Mouse (Mus musculus): ENCODE data around the gene Arhgef12. TPM values are rescaled to one million over a fixed set of nuclear protein-coding genes. Genes with fewer than 3 reads are reported as not detected.

Arhgef12 gene
- polyA plus RNA-seq, 1 experiment = 7.1 TPM

- 44% methylated on average over 1 of the region's 1 CpGs for WGBS
These were observed 158.7 kb downstream of the Arhgef12 start for GRCm38 (mm10) chr9:42948381-42948780.

GRCm38 (mm10) chr9:42945174-42945573 is 161.9 kb downstream of the Arhgef12 start:
- 20% methylated on average over 7 of the region's 7 CpGs for whole genome bisulfite sequencing
- Histone ChIP-seq H3K4me3 (ENCODE audit: control insufficient read depth, insufficient read depth, low read length) (no peak overlapping the region), H3K27ac (ENCODE audit: control insufficient read depth, insufficient read depth, low read length) (no peak overlapping the region), H3K36me3 (ENCODE audit: control insufficient read depth, insufficient read depth, low read length) (no peaks in the 10 kb centered on the region), H3K27me3 (ENCODE audit: control insufficient read depth, insufficient read depth, low read length) (peaks cover 6% of the 10 kb centered on the region; the same call in 1 of the 2 replicates), H3K4me1 (replicated peaks; ENCODE audit: control insufficient read depth, insufficient read depth, low read length) (peaks cover 7% of the 10 kb centered on the region; the same call in 1 of the 2 replicates)
- no peak for DNase-seq
- TF ChIP-seq POLR2A (IDR thresholded peaks at IDR 0.05; ENCODE audit: control insufficient read depth, extremely low read depth, insufficient read depth, low read length, poor library complexity) = no peak
- no peak for TF ChIP-seq CTCF (IDR thresholded peaks at IDR 0.05; ENCODE audit: borderline replicate concordance, control insufficient read depth, extremely low read depth, insufficient read depth, low read length, poor library complexity)

More at GRCm38 (mm10) chr9:42948381-42948780, 158.7 kb downstream of the Arhgef12 start:
- DNase-seq = no peak
- TF ChIP-seq CTCF (IDR thresholded peaks at IDR 0.05; ENCODE audit: borderline replicate concordance, control insufficient read depth, extremely low read depth, insufficient read depth, low read length, poor library complexity) (no peak), POLR2A (IDR thresholded peaks at IDR 0.05; ENCODE audit: control insufficient read depth, extremely low read depth, insufficient read depth, low read length, poor library complexity) (no peak)
- Histone ChIP-seq H3K4me3 (ENCODE audit: control insufficient read depth, insufficient read depth, low read length) (no peak overlapping the region), H3K4me1 (replicated peaks; ENCODE audit: control insufficient read depth, insufficient read depth, low read length) (peaks cover 7% of the 10 kb centered on the region; the same call in 1 of the 2 replicates), H3K36me3 (ENCODE audit: control insufficient read depth, insufficient read depth, low read length) (no peaks in the 10 kb centered on the region), H3K27ac (ENCODE audit: control insufficient read depth, insufficient read depth, low read length) (no peak overlapping the region), H3K27me3 (ENCODE audit: control insufficient read depth, insufficient read depth, low read length) (peaks cover 6% of the 10 kb centered on the region; the same call in 1 of the 2 replicates)

GRCm38 (mm10) chr9:42944536-42945006 is 162.5 kb downstream of the Arhgef12 start:
- peaks cover 6% of the 10 kb centered on the region; the same call in 1 of the 2 replicates for H3K27me3 ChIP-seq (ENCODE audit: control insufficient read depth, insufficient read depth, low read length)
- peaks cover 7% of the 10 kb centered on the region; the same call in 1 of the 2 replicates for H3K4me1 ChIP-seq (replicated peaks; ENCODE audit: control insufficient read depth, insufficient read depth, low read length)
- 0 out of 2 replicates have a peak, but pooled peaks have one; percentile 21 for TF ChIP-seq CTCF (IDR thresholded peaks at IDR 0.05; ENCODE audit: borderline replicate concordance, control insufficient read depth, extremely low read depth, insufficient read depth, low read length, poor library complexity)
- TF ChIP-seq POLR2A (IDR thresholded peaks at IDR 0.05; ENCODE audit: control insufficient read depth, extremely low read depth, insufficient read depth, low read length, poor library complexity) = no peak
- no peaks in the 10 kb centered on the region for H3K36me3 ChIP-seq (ENCODE audit: control insufficient read depth, insufficient read depth, low read length)
- H3K27ac ChIP-seq (ENCODE audit: control insufficient read depth, insufficient read depth, low read length) = no peak overlapping the region
- WGBS = 2% methylated on average over 52 of the region's 52 CpGs
- DNase-seq = peak; percentile 65
- no peak overlapping the region for H3K4me3 ChIP-seq (ENCODE audit: control insufficient read depth, insufficient read depth, low read length)

GRCm38 (mm10) chr9:42943781-42944535 is 163.1 kb downstream of the Arhgef12 start, which contains the start of gene Grik4:
Grik4 (minus strand) TSS chr9:42944493.
- 4% methylated on average over 65 of the region's 68 CpGs for WGBS

GRCm38 (mm10) chr9:42943057-42943529 is 163.9 kb downstream of the Arhgef12 start:
- DNase-seq = no peak
- Histone ChIP-seq H3K27ac (ENCODE audit: control insufficient read depth, insufficient read depth, low read length) (no peak overlapping the region), H3K4me1 (replicated peaks; ENCODE audit: control insufficient read depth, insufficient read depth, low read length) (peaks cover 7% of the 10 kb centered on the region; the same call in 1 of the 2 replicates), H3K27me3 (ENCODE audit: control insufficient read depth, insufficient read depth, low read length) (peaks cover 6% of the 10 kb centered on the region; the same call in 1 of the 2 replicates), H3K36me3 (ENCODE audit: control insufficient read depth, insufficient read depth, low read length) (no peaks in the 10 kb centered on the region), H3K4me3 (ENCODE audit: control insufficient read depth, insufficient read depth, low read length) (no peak overlapping the region)
- WGBS = 28% methylated on average over 9 of the region's 9 CpGs
- TF ChIP-seq CTCF (IDR thresholded peaks at IDR 0.05; ENCODE audit: borderline replicate concordance, control insufficient read depth, extremely low read depth, insufficient read depth, low read length, poor library complexity) (no peak), POLR2A (IDR thresholded peaks at IDR 0.05; ENCODE audit: control insufficient read depth, extremely low read depth, insufficient read depth, low read length, poor library complexity) (no peak)

More at GRCm38 (mm10) chr9:42943781-42944535, 163.1 kb downstream of the Arhgef12 start, which contains the start of gene Grik4:
- peaks cover 6% of the 10 kb centered on the region; the same call in 1 of the 2 replicates for H3K27me3 ChIP-seq (ENCODE audit: control insufficient read depth, insufficient read depth, low read length)
- no peak for TF ChIP-seq POLR2A (IDR thresholded peaks at IDR 0.05; ENCODE audit: control insufficient read depth, extremely low read depth, insufficient read depth, low read length, poor library complexity)
- no peak for TF ChIP-seq CTCF (IDR thresholded peaks at IDR 0.05; ENCODE audit: borderline replicate concordance, control insufficient read depth, extremely low read depth, insufficient read depth, low read length, poor library complexity)
- H3K27ac ChIP-seq (ENCODE audit: control insufficient read depth, insufficient read depth, low read length) = no peak within 1 kb of the TSS
- peaks cover 7% of the 10 kb centered on the region; the same call in 1 of the 2 replicates for H3K4me1 ChIP-seq (replicated peaks; ENCODE audit: control insufficient read depth, insufficient read depth, low read length)
- H3K4me3 ChIP-seq (ENCODE audit: control insufficient read depth, insufficient read depth, low read length) = no peak within 1 kb of the TSS; the same call in 1 of the 2 replicates
- no peaks in the 10 kb centered on the region for H3K36me3 ChIP-seq (ENCODE audit: control insufficient read depth, insufficient read depth, low read length)
- peak; percentile 3 for DNase-seq

- Histone ChIP-seq H3K4me3 (ENCODE audit: control insufficient read depth, insufficient read depth, low read length) (no peak overlapping the region), H3K27me3 (ENCODE audit: control insufficient read depth, insufficient read depth, low read length) (peaks cover 6% of the 10 kb centered on the region; the same call in 1 of the 2 replicates), H3K27ac (ENCODE audit: control insufficient read depth, insufficient read depth, low read length) (no peak overlapping the region), H3K4me1 (replicated peaks; ENCODE audit: control insufficient read depth, insufficient read depth, low read length) (peaks cover 7% of the 10 kb centered on the region; the same call in 1 of the 2 replicates), H3K36me3 (ENCODE audit: control insufficient read depth, insufficient read depth, low read length) (no peaks in the 10 kb centered on the region)
- DNase-seq = no peak
- WGBS = 56% methylated on average over 4 of the region's 4 CpGs
- TF ChIP-seq CTCF (IDR thresholded peaks at IDR 0.05; ENCODE audit: borderline replicate concordance, control insufficient read depth, extremely low read depth, insufficient read depth, low read length, poor library complexity) (no peak), POLR2A (IDR thresholded peaks at IDR 0.05; ENCODE audit: control insufficient read depth, extremely low read depth, insufficient read depth, low read length, poor library complexity) (no peak)
These were observed 164.9 kb downstream of the Arhgef12 start for GRCm38 (mm10) chr9:42942148-42942547.
